Mouse (Mus musculus) regulatory T cell (primary cell): Measurements from ENCODE around the gene Ugt1a9.

Source experiments
- in situ Hi-C: fragments of 300-600 bp; cut with MboI, MseI; formaldehyde crosslinking; loops from one replicate; pipeline ENCODE4 v1.15.1; 2025; ENCODE audit warnings: high pct_unique_total_duplicates

Ugt1a9 gene

GRCm38 (mm10) chr1:88258361-88258760, 187.8 kb downstream of the Ugt1a9 start:
- in situ Hi-C loops, result no loop called here

- in situ Hi-C loops, result no loop called here
These were observed 188.5 kb downstream of the Ugt1a9 start for GRCm38 (mm10) chr1:88258881-88259642.

- in situ Hi-C loops, result no loop called here
These were observed 189.0 kb downstream of the Ugt1a9 start for GRCm38 (mm10) chr1:88259643-88260024.

GRCm38 (mm10) chr1:88260114-88260513, 189.5 kb downstream of the Ugt1a9 start:
- in situ Hi-C loops, result no loop called here

GRCm38 (mm10) chr1:88260604-88261377, 190.2 kb downstream of the Ugt1a9 start:
- in situ Hi-C loops, result no loop called here

GRCm38 (mm10) chr1:88261706-88262105, 191.1 kb downstream of the Ugt1a9 start:
- in situ Hi-C loops, result no loop called here

GRCm38 (mm10) chr1:88262255-88262654, 191.7 kb downstream of the Ugt1a9 start:
- in situ Hi-C loops, result no loop called here

- in situ Hi-C loops, result no loop called here
These were observed 192.4 kb downstream of the Ugt1a9 start for GRCm38 (mm10) chr1:88262961-88263360.

- in situ Hi-C loops, result no loop called here
These were observed 193.2 kb downstream of the Ugt1a9 start for GRCm38 (mm10) chr1:88263778-88264177.

- in situ Hi-C loops, result no loop called here
These were observed 193.8 kb downstream of the Ugt1a9 start for GRCm38 (mm10) chr1:88264237-88264868.

GRCm38 (mm10) chr1:88264869-88265240, 194.3 kb downstream of the Ugt1a9 start:
- in situ Hi-C loops, result no loop called here

GRCm38 (mm10) chr1:88266123-88266522, 195.5 kb downstream of the Ugt1a9 start:
- in situ Hi-C loops, result no loop called here

GRCm38 (mm10) chr1:88267489-88267888, 196.9 kb downstream of the Ugt1a9 start:
- in situ Hi-C loops, result no loop called here

- in situ Hi-C loops, result no loop called here
These were observed 197.5 kb downstream of the Ugt1a9 start for GRCm38 (mm10) chr1:88268070-88268469.
